Mouse (Mus musculus): ENCODE measurements around the gene Gm8882.
"Not testable (repeated sequence)": the region's sequence is repeated elsewhere in the genome, so short reads cannot be mapped to it uniquely, and the experiment has no call there.

Gm8882 gene

DNA sequence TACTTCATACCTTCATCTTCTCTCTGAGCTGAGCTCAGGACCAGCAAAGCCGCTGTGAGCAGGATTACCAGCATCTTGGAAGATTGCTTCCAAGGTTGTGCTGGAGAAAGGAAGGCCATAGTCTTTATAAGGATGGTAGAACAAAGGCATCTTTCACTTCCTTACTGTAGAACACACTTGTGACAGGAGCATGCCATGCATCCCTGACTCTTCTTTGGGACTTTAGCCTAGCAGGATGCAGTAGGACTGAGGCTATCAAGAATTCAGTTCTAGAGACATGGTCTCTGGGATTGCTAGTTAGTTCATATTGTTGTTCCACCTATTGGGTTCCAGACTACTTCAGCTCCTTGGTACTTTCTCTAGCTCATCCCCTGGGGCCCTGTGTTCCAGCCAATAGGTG lies at the start of gene Gm8882:
Gene Gm8882 (minus strand): TSS at position 101 of the 400 bp plus-strand sequence.
- CTCF ChIA-PET, POLR2A ChIA-PET: not testable (repeated sequence)

DNA sequence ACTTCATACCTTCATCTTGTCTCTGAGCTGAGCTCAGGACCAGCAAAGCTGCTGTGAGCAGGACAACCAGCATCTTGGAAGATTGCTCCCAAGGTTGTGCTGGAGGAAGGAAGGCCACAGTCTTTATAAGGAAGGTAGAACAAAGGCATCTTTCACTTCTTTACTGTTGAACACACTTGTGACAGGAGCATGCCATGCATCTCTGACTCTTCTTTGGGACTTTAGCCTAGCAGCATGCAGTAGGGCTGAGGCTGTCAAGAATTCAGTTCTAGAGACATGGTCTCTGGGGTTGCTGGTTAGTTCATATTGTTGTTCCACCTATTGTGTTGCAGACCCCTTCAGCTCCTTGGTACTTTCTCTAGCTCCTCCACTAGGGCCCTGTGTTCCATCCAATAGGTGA lies 49.3 kb downstream of the Gm8882 start, which contains the start of gene Prpmp5:
Gene Prpmp5 (minus strand): TSS at position 101 of the 400 bp plus-strand sequence.
- CTCF ChIA-PET, POLR2A ChIA-PET: not testable (repeated sequence)
